Mouse (Mus musculus) cerebellum, adult 18-20 months (tissue): Measurements from ENCODE around the gene Tpst1.
"Not testable (repeated sequence)": the region's sequence is repeated elsewhere in the genome, so short reads cannot be mapped to it uniquely, and the experiment has no call there.

Experiments
- DNase-seq, 2 experiments: peaks; one replicate each; pipeline ENCODE4 v3.0.0; 2021

The Tpst1 gene

GRCm38 (mm10) chr5:130073026-130073425 is at the start of gene Tpst1:
TSS of gene Tpst1 (plus strand) at chr5:130073326.
- no peak for DNase-seq

DNA sequence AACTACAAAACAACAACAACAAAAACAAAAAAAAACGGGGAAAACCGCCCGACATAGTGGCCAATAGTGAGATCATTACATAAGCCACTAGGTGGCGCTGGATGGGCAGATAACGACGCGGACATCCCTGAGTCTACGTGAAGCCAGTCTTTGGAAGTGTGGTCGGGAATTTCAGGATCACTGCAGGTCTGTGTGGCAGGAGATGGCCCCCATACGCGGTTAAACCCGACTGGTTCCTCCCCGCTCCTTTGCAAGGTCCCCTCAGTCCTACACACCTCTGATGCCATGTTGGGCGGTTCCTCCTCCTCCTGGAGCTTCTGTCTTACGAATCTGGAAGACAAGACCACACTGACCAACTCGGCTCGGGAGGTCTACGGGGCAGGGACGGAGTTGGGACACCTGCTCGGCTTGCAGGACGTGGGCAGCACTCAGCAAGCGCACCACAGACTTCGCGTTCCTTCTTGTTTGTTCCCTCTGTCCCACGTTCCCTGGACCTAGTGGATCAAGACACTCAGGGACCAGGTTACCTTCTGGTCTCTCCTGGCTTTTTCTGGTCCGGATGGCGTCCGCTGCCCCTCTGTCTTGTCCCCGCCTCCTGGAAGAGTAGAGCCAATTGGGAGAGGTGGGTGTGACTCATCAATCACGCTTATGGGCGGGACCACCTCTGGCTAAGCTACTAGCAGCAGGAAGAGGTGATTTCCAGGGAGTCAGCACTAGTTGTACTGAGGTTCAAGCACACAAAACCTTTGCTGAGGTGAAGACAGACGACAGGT is 49.2 kb upstream of the Tpst1 start:
- peak; percentile 79 to 83 for DNase-seq

DNA sequence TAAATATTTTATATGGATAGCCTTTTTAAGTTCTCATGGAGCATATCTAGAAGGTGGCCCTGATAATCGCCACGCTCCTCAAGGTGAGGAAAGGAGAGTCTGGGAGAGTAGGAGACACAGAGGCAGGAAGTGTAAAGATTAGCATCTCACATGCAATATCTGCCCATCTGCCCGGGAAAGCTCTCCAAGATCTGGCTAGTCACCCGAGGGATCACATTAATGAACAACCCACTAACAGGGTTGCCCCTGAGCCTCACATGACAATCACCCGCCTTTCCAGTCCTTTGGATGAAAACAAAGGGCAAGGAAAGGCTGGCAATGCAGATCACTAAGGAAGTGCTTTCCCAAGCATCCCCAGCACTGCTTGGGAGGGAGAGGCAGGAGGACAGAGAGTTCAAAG is 46.0 kb upstream of the Tpst1 start:
- no peak for DNase-seq

- no peak for DNase-seq
Observed at GRCm38 (mm10) chr5:130027696-130028095, 45.4 kb upstream of the Tpst1 start.

DNA sequence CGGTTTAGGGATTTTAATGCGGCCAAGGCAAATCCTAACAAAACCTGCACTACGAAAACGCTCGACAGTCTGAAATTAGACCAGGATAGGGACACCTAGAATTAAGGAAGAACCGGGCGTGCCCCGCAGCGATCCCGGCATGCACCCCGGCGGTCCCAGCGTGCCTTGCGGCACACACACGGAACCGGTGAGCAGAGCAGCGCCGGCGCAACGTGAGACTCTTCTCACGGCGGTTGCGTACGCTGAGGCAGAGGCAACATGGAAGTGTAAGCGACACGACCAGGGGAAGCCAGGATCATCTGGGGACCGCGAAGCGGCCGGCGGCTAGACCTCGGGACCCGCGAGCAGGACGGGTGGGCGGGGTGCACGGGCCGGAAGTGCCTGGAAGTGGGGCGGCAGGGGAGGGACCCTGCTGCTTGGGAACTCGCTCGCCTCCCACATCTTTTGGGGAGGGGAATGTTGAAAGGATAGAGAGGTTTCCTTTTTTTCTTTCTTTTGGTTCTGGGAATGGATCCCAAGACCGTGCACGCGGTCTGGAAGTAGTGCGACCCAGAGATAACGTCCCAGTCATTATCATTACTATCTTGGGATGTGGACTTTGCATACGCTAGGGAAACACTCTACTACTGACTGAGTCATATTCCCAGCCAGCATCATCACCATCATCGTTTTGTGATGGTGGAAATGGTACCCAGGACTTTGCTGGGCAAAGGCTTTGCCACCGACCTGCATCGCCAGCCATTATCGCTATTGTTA is 43.8 kb upstream of the Tpst1 start, which contains the start of the genes Asl and Crcp:
Asl (minus strand) TSS at position 106 of the 756 bp plus-strand sequence.
Crcp (plus strand) TSS at position 149 of the 756 bp plus-strand sequence.
- peak; percentile 91 to 94 for DNase-seq

- peak in 1 of 2 experiments; percentile 2 for DNase-seq
Observed at GRCm38 (mm10) chr5:130031410-130032390, 41.4 kb upstream of the Tpst1 start.

DNA sequence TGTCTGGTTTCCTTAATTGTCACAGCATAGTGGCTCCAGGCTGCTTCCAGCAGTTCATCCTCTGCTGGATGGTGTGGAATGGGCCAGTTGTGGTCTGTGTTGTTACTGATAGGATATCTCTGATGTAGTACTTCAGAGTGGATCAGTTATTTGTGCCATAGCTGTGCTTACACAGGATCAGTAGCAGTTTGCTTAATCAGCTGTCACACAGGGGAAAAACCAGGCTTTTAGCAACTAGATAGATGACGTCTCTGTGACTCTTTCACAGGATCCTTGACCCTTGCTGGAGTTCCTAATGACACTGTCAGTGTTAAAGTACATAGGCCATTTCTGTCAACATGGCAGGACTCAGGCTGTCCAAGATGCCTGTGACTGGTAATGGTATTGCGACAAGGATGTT is 39.3 kb upstream of the Tpst1 start:
- DNase-seq = no peak

- not testable (repeated sequence) for DNase-seq
Observed at GRCm38 (mm10) chr5:130036300-130036699, 36.8 kb upstream of the Tpst1 start.

DNA sequence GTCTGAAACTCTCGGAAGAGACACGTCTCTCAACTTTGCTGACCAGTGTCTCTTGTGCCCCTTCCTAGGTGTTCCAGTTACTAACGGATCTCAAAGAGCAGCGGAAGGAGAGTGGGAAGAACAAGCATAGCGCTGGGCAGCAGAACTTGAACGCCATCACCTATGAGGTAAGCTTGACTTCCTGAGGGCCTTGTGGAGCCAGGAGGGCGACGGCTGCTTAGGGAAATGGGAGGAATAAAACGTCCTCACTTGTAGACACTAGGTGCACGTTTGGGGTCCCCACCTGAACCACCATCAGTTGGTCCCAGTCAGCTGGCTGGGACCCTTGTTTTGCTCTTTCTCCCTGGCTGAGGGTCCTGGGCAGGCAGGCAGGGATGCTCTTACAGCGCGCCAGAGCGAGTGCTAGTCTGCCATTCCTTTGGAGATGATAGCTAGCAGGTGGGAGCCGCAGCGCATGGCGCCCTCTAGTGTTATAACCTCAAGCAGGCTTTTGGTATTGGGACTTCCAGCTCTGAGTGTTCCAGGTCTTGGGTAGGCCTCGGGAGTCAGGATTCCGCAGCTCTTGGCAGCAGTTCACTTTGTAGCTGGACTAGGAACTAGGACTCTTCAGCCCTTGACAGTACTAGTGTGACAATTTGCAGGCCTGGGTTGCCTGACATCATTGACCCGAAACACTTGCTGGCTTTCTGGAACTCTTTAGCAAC is 35.2 kb upstream of the Tpst1 start:
- peak; percentile 62 to 70 for DNase-seq

GRCm38 (mm10) chr5:130040797-130041196 is 32.3 kb upstream of the Tpst1 start:
- no peak for DNase-seq

DNA sequence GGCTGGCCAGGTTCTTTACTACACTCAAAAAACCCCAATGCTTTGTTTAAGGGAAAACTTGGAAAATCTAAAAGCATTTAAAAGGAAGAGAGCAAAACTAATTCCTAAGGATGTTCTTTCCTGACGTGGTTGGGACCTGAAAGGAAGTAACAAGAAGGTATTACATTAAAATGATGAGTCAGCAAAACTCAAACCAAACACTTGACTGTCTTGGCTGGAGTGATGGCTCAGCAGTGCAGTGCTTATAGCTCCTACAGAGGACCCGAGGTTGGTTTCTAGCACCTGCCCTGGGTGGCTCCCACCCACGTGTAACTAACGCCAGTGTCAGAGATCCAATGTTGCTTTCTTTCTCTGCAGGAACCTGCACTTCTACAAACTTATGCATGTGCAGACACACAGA is 31.9 kb upstream of the Tpst1 start:
- DNase-seq = no peak

DNA sequence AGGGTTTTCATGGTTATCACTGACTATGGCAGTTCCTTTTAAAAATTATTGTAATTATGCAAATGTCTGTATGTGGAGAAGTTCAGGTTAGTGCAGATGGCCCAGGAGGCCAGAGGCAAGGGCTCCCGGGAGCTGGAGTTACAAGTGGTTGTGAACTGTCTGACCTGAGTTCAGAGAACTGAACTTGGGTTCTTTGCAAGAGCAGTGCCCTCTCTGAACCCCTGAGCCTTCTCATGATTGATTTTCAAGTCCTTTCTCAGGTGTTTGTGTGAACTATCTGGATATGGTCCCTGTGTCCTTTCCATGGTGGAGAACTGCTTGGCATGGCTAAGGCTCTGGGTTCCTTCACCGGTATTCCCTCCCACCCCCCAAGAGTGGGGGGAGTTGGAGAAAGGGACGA is 29.4 kb upstream of the Tpst1 start:
- peak in 1 of 2 experiments; percentile 25 for DNase-seq

DNA sequence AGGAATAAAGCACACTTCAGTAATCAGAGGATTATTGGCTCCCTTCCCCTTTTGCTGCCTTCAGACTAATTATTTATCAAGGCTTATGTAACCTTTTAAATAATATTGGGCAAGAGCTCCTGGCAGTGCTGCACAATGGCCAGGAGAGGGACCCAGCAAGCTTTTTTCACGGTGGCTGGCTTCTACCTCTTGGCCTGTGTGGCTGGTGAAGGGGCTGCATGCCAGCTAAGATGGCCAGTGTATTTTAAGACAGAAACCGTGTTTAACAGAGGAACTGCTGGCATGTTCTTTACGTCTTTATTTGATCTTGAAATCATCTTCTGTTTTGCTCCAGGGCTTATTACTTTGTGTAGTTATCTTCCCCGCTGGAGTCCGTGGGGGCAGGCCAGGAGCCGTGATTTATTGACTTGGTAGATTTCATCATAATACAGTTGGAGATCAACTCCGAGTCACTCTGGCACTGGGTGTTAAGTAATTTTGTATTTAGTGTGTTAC is 28.9 kb upstream of the Tpst1 start:
- DNase-seq = peak; percentile 81 to 83

- DNase-seq = no peak
Observed at GRCm38 (mm10) chr5:130046100-130046499, 27.0 kb upstream of the Tpst1 start.

GRCm38 (mm10) chr5:130046589-130046988 is 26.5 kb upstream of the Tpst1 start:
- DNase-seq = no peak

DNA sequence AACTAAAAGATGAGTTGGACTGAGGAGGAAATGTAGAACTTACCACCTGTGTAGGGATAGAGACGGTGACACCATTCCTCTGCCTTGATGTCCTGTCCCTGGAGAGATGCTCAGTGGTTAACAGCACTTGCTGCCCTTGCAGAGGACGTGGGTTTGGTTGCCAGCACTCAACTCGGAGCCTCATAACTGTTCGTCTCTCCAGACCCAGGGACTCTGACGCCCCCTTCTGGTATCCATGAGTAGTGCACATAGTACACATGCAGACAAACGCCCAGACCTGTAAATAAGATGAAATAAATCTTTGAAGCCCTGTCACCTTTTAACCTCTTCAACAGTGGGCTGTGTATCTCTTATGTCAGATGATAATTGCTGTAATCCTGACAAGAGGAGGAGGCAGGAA is 26.1 kb upstream of the Tpst1 start:
- no peak for DNase-seq

DNA sequence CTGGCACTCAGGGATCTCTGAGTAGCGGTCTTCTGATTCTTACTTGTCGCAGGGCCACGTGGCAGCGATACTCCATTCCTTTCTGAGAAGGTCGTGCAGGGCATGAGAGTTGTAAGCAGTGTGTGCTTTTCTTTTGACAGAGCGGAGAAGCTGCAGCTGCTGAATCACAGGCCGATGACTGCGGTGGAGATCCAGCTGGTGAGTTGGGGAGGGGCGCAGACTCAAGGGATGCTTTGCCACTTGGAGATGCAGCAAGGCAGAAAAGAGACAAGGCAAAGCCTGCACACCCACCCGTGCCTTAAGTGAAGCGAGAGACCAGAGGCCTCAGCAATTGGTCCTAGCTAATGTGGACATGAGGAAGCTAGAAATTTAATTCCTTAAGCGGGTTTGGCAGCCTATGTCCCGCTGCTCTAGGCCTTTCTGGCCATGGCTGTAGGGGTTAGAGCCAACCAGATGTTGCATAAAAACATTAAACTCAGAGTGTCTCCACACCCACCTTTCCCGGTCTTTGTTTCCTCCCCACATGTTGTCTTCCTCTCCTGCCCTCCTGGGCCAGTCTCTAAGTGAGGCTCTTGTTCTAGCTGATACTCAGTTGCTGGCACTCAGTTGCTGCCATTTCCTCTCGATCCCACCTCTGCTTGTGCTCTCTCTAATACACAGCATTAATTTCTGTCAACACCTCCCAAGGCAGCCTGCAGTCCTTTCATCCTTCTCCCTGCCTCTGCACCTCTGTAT is 24.2 kb upstream of the Tpst1 start:
- DNase-seq = no peak

- peak; percentile 81 to 88 for DNase-seq
Observed at GRCm38 (mm10) chr5:130050416-130050815, 22.7 kb upstream of the Tpst1 start.

DNA sequence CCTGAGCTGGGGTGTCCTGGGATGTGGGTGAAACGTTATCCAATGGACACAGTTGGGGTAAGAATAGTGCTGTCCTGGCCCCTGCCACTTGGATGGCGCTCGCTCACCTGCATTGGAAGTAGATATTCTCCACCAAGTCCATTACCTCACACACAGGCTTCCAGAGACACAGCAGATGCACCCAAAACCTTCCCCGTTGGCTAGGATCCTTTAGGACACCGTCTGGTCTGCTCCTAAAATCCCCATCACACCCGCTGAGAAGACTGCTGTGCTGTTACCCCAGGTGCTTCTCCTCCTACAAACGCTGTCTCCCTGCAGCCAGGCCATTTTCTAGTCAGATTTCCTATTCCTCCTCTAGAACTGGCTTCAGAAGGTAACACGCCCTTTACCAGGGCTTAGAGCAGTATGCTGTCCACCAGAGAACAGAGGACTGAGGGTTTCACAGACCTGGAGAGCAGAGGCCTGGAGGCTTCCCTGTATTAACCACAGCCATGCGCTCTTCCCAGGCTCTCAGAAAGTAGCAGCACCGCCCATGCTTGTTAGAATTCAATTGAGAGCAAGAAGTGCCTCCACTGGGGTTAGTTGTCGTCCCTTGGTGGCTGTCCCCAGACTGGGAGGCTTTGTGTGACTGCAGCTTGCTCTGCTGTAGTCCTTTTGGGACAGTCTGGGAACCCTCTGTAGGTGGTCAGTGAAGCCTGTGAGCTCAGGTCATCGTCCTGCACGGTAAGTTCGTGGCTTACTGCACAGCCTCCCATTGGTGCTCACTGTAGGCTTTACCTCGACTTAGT is 21.9 kb upstream of the Tpst1 start:
- DNase-seq = peak in 1 of 2 experiments; percentile 40

DNA sequence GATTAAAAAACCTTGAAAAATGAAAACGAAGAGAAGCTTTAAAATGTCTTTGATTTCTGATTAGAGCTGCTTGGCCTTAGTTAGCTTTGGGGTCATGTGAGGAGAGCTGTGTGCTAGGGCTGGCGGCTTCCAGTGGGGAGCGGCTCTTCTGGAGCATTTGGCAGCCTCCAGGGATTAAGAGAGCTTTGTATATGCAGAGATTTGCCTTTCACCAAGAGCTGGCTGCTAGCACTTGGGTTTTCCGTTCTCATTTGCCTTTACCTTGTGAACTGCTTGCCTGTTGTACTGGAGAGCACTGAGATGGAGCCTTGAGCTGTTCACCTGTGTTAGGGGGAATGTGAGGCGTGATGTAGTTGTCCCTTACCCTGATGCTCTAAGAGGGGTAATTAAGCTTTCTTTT is 20.6 kb upstream of the Tpst1 start:
- DNase-seq = no peak
